Mouse (Mus musculus) heart, embryonic 11.5 days (tissue): ENCODE measurements around the gene Tex10. TPM values are rescaled to one million over a fixed set of nuclear protein-coding genes. Genes with fewer than 3 reads are reported as not detected.

Experiments
- ATAC-seq: fragments of 200-750 bp; cut with Nextera tagmentation; replicated peaks from 2 replicates; pipeline ENCODE4 v1.8.0; 2017; ENCODE audit warnings: moderate library complexity; ENCODE audit not compliant: insufficient number of reproducible peaks, low FRiP score, low TSS enrichment
- H3K27ac ChIP-seq: fragments of 300-500 bp; sonication (generic); 2 replicates; pipeline ENCODE4 v1.5.1; 2014; ENCODE audit warnings: mild to moderate bottlenecking, low read depth, low read length
- H3K27me3 ChIP-seq: fragments of 300-500 bp; sonication (generic); 2 replicates; pipeline ENCODE4 v1.6.1; 2014; ENCODE audit warnings: mild to moderate bottlenecking, low read length, mixed read lengths; ENCODE audit not compliant: control insufficient read depth, insufficient read depth
- H3K36me3 ChIP-seq: fragments of 300-500 bp; sonication (generic); 2 replicates; pipeline ENCODE4 v1.6.1; 2014; ENCODE audit warnings: mild to moderate bottlenecking, low read length, moderate library complexity, mixed read lengths; ENCODE audit not compliant: control insufficient read depth, insufficient read depth
- H3K4me1 ChIP-seq: fragments of 300-500 bp; sonication (generic); 2 replicates; pipeline ENCODE4 v1.6.1; 2014; ENCODE audit warnings: low read length; ENCODE audit not compliant: control insufficient read depth, insufficient read depth
- H3K4me2 ChIP-seq: fragments of 300-500 bp; sonication (generic); 2 replicates; pipeline ENCODE4 v1.6.1; 2014; ENCODE audit warnings: mild to moderate bottlenecking, moderate library complexity
- H3K4me3 ChIP-seq: fragments of 300-500 bp; sonication (generic); 2 replicates; pipeline ENCODE4 v1.5.1; 2014; ENCODE audit warnings: low read depth, low read length
- H3K9ac ChIP-seq: fragments of 300-500 bp; sonication (generic); 2 replicates; pipeline ENCODE4 v1.6.1; 2014; ENCODE audit warnings: mild to moderate bottlenecking, low read depth, low read length, moderate library complexity
- H3K9me3 ChIP-seq: fragments of 300-500 bp; sonication (generic); replicated peaks from 2 replicates; pipeline ENCODE4 v1.6.1; 2016; ENCODE audit warnings: low read length; ENCODE audit not compliant: control insufficient read depth
- WGBS: fragments of 180-500 bp; shearing (Covaris S2); extraction: QIAGEN DNeasy Blood & Tissue Kit; methylation state at CpG from one replicate; pipeline ENCODE4 v1.1.7; 2014; ENCODE audit not compliant: insufficient replicate concordance; 5-methylcytosine and 5-hydroxymethylcytosine counted together
- polyA plus RNA-seq: library from polyadenylated mRNA; unstranded; fragments of >200 nt; fragmentation: Nextera tagmentation; extraction: Ambion mirVana; gene quantifications from 2 replicates; pipeline ENCODE4 v1.2.1, GENCODE M21; 2014

The Tex10 gene
- polyA plus RNA-seq, 1 experiment from 2014 or later = 52.8 TPM

DNA sequence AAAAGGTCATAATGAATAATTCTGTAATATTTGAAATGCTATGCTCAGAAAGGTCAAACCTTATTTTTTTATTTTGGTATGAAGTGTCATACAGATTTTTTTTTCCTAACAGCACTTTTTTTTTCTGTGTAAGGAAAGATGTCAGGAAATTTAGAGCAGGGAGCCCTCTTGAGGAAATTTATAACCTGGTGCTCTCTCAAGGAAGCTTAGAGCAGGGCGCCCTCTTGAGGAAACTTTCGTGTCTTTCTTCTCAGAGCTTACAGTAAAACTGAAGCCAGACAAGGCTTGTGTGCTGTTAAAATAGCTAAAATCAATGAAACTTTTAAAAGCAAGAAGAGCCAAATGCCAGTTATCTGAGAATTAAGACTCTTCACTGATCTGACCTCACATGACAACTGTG lies 92.3 kb downstream of the Tex10 start:
- 1% methylated on average over 2 of the region's 2 CpGs for WGBS
- no peak overlapping the region for H3K9ac ChIP-seq

More for the DNA sequence above, 92.3 kb downstream of the Tex10 start:
- Histone ChIP-seq H3K4me3 (no peak overlapping the region), H3K9me3 (no peaks in the 10 kb centered on the region), H3K27me3 (no peaks in the 10 kb centered on the region), H3K4me2 (no peak overlapping the region), H3K4me1 (no peaks in the 10 kb centered on the region), H3K27ac (no peak overlapping the region), H3K36me3 (no peaks in the 10 kb centered on the region)
- ATAC-seq = no peak

Other genes starting within 250 kb of the Tex10 start
- 58.5 and 69.5 TPM in 2 replicates for gene Erp44, start 193.9 kb downstream of the Tex10 start, polyA plus RNA-seq
- 4.3 and 5.5 TPM in 2 replicates for gene Invs, start 193.7 kb downstream of the Tex10 start, polyA plus RNA-seq
- gene Msantd3, start 66.5 kb upstream of the Tex10 start, polyA plus RNA-seq = 26.7 and 30.3 TPM in 2 replicates
- 51.2 and 60.7 TPM in 2 replicates for gene Tmeff1, start 111.7 kb upstream of the Tex10 start, polyA plus RNA-seq
- gene Cavin4, start 190.1 kb upstream of the Tex10 start, polyA plus RNA-seq = 1.1 and 1.3 TPM in 2 replicates